Mouse (Mus musculus) bone marrow, adult 2 months (tissue): ENCODE measurements around the gene Ajap1.

Experiments used
- CTCF ChIP-seq: fragments of 200-500 bp; IDR thresholded peaks from 2 replicates; pipeline ENCODE4 v1.5.1; 2011; ENCODE audit warnings: low read length, control low read depth; ENCODE audit not compliant: control insufficient read depth, insufficient read depth
- POLR2A ChIP-seq: fragments of 200-500 bp; IDR thresholded peaks from 2 replicates; pipeline ENCODE4 v1.6.1; 2011; ENCODE audit warnings: low read depth, mild to moderate bottlenecking, control low read depth, low read length, borderline replicate concordance; ENCODE audit not compliant: control insufficient read depth

GRCm38 (mm10) chr4:153473480-153474252 is 8.9 kb downstream of the Ajap1 start:
- TF ChIP-seq POLR2A: no peak
- TF ChIP-seq CTCF: no peak
